Mouse (Mus musculus) testis, adult 2 months (tissue): ENCODE data around the gene Mrtfa.

Experiments used
- CTCF ChIP-seq: fragments of 200-500 bp; IDR thresholded peaks from 2 replicates; pipeline ENCODE4 v1.5.1; 2012; ENCODE audit warnings: low read depth, mild to moderate bottlenecking, inconsistent platforms, low read length, moderate library complexity; ENCODE audit not compliant: control insufficient read depth, insufficient read depth, insufficient replicate concordance
- POLR2A ChIP-seq: fragments of 200-500 bp; IDR thresholded peaks from 2 replicates; pipeline ENCODE4 v1.6.1; 2012; ENCODE audit warnings: low read depth, mild to moderate bottlenecking, inconsistent platforms, low read length, moderate library complexity; ENCODE audit not compliant: control insufficient read depth

- TF ChIP-seq POLR2A = no peak
- no peak for TF ChIP-seq CTCF
Observed at GRCm38 (mm10) chr15:81160677-81161076, 29.9 kb downstream of the Mrtfa start.
